Mouse (Mus musculus) liver, embryonic 13.5 days (tissue): ENCODE data around the gene Sp9. TPM values are rescaled to one million over a fixed set of nuclear protein-coding genes. Genes with fewer than 3 reads are reported as not detected.

Experiments
- ATAC-seq: fragments of 200-750 bp; cut with Nextera tagmentation; 2 replicates; pipeline ENCODE4 v1.8.0; 2017; ENCODE audit warnings: low read depth, mild to moderate bottlenecking, moderate number of reproducible peaks, moderate library complexity
- DNase-seq: peaks from one replicate; pipeline ENCODE4 v3.0.0; 2022
- H3K27ac ChIP-seq: fragments of 300-500 bp; sonication (generic); 2 replicates; pipeline ENCODE4 v1.5.1; 2015; ENCODE audit warnings: moderate library complexity, mild to moderate bottlenecking, inconsistent platforms
- H3K27me3 ChIP-seq: fragments of 300-500 bp; sonication (generic); 2 replicates; pipeline ENCODE4 v1.6.1; 2015; ENCODE audit warnings: mild to moderate bottlenecking, inconsistent platforms
- H3K36me3 ChIP-seq: fragments of 300-500 bp; sonication (generic); 2 replicates; pipeline ENCODE4 v1.6.1; 2015; ENCODE audit warnings: mild to moderate bottlenecking, inconsistent platforms
- H3K4me1 ChIP-seq: fragments of 300-500 bp; sonication (generic); replicated peaks from 2 replicates; pipeline ENCODE4 v1.6.1; 2015; ENCODE audit warnings: inconsistent platforms
- H3K4me2 ChIP-seq: fragments of 300-500 bp; sonication (generic); 2 replicates; pipeline ENCODE4 v1.6.1; 2015; ENCODE audit warnings: inconsistent platforms, mild to moderate bottlenecking, moderate library complexity
- H3K4me3 ChIP-seq: fragments of 300-500 bp; sonication (generic); replicated peaks from 2 replicates; pipeline ENCODE4 v1.5.1; 2015; ENCODE audit warnings: mild to moderate bottlenecking, inconsistent platforms
- H3K9ac ChIP-seq: fragments of 300-500 bp; sonication (generic); 2 replicates; pipeline ENCODE4 v1.6.1; 2015; ENCODE audit warnings: mild to moderate bottlenecking, inconsistent platforms
- H3K9me3 ChIP-seq: fragments of 300-500 bp; sonication (generic); replicated peaks from 2 replicates; pipeline ENCODE4 v1.6.1; 2016; ENCODE audit warnings: inconsistent platforms
- WGBS: fragments of 180-500 bp; shearing (Covaris S2); methylation state at CpG from one replicate; pipeline ENCODE4 v1.1.7; 2015; ENCODE audit not compliant: insufficient replicate concordance; 5-methylcytosine and 5-hydroxymethylcytosine counted together
- polyA plus RNA-seq: library from polyadenylated mRNA; unstranded; fragments of >200 nt; fragmentation: Nextera tagmentation; extraction: Ambion mirVana; gene quantifications from 2 replicates; pipeline ENCODE4 v1.2.1, GENCODE M21; 2015

Sp9 gene
- polyA plus RNA-seq, 1 experiment from 2014 or later: not detected

DNA sequence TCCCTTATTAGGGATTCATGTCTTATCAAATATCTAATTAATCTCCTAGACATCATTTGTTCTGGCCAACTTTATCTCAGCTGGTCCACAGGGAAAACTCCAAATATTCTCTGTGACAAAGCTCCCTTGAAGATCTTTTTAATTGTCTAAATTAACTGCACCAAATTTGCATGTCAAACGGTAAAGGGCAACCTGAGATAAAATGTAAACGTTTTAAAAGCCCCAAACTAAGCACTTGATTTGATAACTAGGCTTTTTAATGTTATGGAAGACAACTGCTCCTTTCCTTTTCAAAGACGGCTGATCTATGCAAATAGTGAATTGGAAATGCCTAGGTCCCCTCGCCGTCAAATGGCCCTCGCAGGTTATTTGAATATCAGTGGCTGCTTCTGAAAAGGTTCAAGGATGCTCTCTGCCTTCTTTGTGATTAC is 4.4 kb downstream of the Sp9 start:
- peaks cover 61% of the 10 kb centered on the region for H3K4me1 ChIP-seq
- no peak overlapping the region for H3K9ac ChIP-seq
- WGBS: under 1% methylated on average over 6 of the region's 6 CpGs
- H3K9me3 ChIP-seq: no peaks in the 10 kb centered on the region
- H3K27me3 ChIP-seq: peaks cover 95% of the 10 kb centered on the region
- H3K4me2 ChIP-seq: no peak overlapping the region
- H3K36me3 ChIP-seq: no peaks in the 10 kb centered on the region
- H3K4me3 ChIP-seq: no peak overlapping the region
- no peak overlapping the region for H3K27ac ChIP-seq
- no peak for ATAC-seq
- DNase-seq: no peak

DNA sequence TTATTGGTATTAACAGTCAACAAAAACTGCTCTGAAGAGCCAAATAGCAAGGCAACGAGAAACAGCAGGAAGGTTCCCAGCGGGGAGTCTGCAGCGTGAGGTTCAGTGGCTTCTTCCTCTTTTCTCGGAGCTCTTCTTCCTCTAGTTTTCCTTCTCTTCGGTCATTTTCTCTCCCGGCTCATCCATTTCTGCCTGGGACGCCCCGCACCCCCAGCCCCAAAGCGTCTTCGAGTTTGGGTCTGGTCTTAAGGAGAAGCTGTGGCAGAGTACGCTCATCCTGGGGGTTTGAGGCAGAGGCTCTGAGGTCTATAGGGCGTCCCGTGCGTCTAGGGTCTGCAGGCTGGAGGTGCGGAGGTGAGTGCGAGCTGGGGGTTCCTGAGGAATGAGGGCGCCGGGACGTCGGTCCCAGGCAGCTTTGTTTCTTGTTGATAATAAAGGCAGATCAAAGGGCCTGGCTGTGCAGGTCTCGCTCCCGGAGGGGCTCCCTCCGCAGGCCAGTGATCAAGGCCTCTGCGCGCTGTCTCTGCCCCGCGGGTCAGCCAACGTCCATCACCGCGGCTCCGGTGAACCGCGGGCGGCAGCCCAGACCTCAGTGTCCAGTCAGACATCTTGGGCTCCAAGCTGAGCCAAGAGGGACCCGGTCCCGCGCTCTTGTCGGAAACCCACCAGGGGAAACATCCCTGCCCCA is 5.4 kb downstream of the Sp9 start:
- H3K9me3 ChIP-seq: no peaks in the 10 kb centered on the region
- under 1% methylated on average over 38 of the region's 38 CpGs for WGBS
- H3K9ac ChIP-seq: no peak overlapping the region
- ATAC-seq (no peak), DNase-seq (no peak)
- no peak overlapping the region for H3K27ac ChIP-seq
- peaks cover 95% of the 10 kb centered on the region for H3K27me3 ChIP-seq
- 0 out of 2 replicates have a peak overlapping the region, but pooled peaks have one; percentile 5 for H3K4me2 ChIP-seq
- no peaks in the 10 kb centered on the region for H3K36me3 ChIP-seq
- peaks cover 57% of the 10 kb centered on the region for H3K4me1 ChIP-seq
- no peak overlapping the region for H3K4me3 ChIP-seq

DNA sequence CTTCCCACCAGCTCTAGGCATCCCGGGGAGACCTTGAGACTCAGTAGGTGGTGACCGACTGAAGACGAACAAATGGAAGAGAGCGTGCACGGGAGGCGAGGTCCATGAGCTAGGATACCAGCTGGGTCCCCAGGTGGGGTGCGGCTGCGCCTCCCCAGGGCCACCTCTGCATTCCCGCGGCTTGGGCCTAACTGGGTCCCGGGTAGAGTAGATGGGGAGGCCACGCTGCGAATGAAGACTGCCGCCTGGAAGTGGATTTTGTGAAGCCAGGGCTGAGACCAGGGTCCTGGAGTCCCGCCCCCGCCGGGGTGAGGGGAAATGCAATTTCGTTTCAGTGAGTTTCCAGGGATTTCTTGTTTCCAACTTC is 6.0 kb downstream of the Sp9 start:
- DNase-seq: no peak

DNA sequence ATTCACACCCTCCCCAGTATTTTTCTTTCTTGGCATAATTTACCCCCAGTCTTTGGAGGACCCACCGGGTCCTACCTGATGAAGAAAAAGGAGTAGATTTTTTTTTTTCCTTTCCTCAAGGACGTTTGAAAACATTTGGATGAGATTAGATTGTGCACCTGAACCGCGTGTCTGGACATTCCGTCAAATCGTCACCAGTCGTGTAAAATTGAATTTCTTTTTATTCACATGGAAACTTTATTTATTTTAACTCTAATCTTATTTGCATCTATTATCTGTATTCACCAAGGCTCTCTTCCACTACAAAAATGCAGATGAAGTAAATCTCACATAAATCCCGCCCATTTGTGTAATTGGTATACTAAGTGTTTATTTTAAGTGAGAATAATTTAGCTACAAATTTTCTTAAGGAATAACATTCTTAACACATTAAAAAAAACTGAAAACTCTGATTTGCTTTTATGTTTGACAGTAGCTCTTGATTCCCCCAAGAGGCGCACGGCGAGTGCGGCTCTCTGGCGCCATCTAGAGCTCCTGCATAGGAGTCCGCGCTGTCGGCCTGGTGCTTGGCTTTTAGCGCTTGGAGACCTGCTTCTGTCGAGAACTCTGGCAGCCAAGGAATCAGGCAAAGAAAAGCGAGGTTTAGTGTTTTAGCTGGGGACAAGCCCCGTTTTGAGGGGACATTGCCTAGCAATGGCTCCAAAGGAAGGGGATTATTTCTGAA is 6.6 kb downstream of the Sp9 start:
- H3K27me3 ChIP-seq: peaks cover 88% of the 10 kb centered on the region
- peak overlapping the region; percentile 28 for H3K4me2 ChIP-seq
- no peaks in the 10 kb centered on the region for H3K36me3 ChIP-seq
- peak; percentile 69 for DNase-seq
- no peak overlapping the region for H3K27ac ChIP-seq
- WGBS: 2% methylated on average over 20 of the region's 20 CpGs
- peaks cover 48% of the 10 kb centered on the region for H3K4me1 ChIP-seq
- no peak overlapping the region for H3K9ac ChIP-seq
- ATAC-seq: no peak
- H3K9me3 ChIP-seq: no peaks in the 10 kb centered on the region
- H3K4me3 ChIP-seq: peak overlapping the region; percentile 7; the same call in 1 of the 2 replicates

More for the DNA sequence above, 6.0 kb downstream of the Sp9 start:
- no peaks in the 10 kb centered on the region for H3K36me3 ChIP-seq
- peaks cover 54% of the 10 kb centered on the region for H3K4me1 ChIP-seq
- H3K4me2 ChIP-seq: no peak overlapping the region
- 4% methylated on average over 18 of the region's 18 CpGs for WGBS
- ATAC-seq: no peak
- H3K9ac ChIP-seq: no peak overlapping the region
- H3K4me3 ChIP-seq: no peak overlapping the region
- H3K9me3 ChIP-seq: no peaks in the 10 kb centered on the region
- no peak overlapping the region for H3K27ac ChIP-seq
- peaks cover 93% of the 10 kb centered on the region for H3K27me3 ChIP-seq

DNA sequence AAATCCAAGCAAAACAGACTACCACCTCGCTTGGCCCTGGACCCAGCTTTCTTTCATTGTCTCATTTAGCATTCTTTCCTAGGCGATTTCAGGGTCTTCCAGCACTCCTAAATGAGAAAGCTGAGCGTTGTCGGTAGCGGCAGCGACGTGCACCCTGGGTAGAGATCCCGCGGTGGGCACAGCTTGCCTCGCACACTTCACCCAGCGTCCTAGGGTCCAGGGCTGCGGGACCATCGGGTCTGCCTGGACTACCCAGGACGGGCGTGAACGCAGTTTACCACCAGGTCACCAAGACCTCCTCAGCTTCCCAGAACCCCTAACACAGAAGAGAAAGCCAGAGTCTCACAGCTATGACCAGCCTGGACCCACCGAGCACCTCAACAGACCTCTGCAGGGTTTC is 7.1 kb downstream of the Sp9 start:
- H3K4me3 ChIP-seq: peak overlapping the region; percentile 7
- no peak overlapping the region for H3K9ac ChIP-seq
- no peaks in the 10 kb centered on the region for H3K36me3 ChIP-seq
- 1% methylated on average over 17 of the region's 17 CpGs for WGBS
- peaks cover 83% of the 10 kb centered on the region for H3K27me3 ChIP-seq
- no peak for ATAC-seq
- no peaks in the 10 kb centered on the region for H3K9me3 ChIP-seq
- no peak overlapping the region for H3K27ac ChIP-seq
- peaks cover 43% of the 10 kb centered on the region for H3K4me1 ChIP-seq
- no peak for DNase-seq
- H3K4me2 ChIP-seq: peak overlapping the region; percentile 28

DNA sequence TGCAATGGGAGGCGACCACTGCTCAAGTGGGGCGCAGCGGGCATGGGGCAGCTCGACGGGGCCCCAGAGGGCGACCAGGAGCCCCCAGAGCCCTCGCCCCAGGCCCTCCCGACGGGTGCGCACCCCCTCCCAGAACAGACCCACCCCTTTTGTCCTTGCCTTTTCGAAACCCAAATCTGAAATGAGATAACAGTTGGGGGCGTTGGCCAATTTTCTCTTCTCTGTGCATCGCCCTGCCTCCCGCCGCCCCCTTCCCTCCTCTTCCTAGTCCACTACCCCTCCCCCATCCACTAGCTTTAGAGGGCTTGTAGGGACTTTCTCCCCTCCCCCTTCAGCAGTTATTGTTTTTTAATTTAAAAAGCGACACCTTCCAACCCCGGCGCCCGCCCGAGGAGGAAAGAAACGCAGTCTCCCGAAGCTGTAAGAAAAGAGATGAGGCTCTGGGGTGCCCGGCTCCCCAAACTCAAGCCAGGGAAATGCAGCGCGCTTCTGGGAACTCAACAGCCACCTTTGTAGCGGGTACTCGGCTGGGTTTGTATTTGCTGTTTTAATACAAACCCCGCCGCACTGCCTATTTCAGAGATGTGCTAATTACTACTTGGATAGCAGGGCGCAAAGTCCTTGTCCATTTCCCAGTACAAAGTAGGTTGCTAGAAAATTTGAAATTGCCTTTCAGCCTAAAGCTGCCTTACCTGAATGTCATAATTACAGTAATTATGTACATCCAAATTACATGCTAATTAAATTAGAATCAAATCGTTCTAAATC is 7.7 kb downstream of the Sp9 start:
- peak overlapping the region; percentile 28 for H3K4me2 ChIP-seq
- H3K9me3 ChIP-seq: no peaks in the 10 kb centered on the region
- WGBS: 3% methylated on average over 31 of the region's 31 CpGs
- peaks cover 77% of the 10 kb centered on the region for H3K27me3 ChIP-seq
- no peak overlapping the region for H3K27ac ChIP-seq
- no peak overlapping the region for H3K9ac ChIP-seq
- no peak for DNase-seq
- ATAC-seq: no peak
- no peaks in the 10 kb centered on the region for H3K36me3 ChIP-seq
- H3K4me3 ChIP-seq: peak overlapping the region; percentile 7
- H3K4me1 ChIP-seq: peaks cover 37% of the 10 kb centered on the region

DNA sequence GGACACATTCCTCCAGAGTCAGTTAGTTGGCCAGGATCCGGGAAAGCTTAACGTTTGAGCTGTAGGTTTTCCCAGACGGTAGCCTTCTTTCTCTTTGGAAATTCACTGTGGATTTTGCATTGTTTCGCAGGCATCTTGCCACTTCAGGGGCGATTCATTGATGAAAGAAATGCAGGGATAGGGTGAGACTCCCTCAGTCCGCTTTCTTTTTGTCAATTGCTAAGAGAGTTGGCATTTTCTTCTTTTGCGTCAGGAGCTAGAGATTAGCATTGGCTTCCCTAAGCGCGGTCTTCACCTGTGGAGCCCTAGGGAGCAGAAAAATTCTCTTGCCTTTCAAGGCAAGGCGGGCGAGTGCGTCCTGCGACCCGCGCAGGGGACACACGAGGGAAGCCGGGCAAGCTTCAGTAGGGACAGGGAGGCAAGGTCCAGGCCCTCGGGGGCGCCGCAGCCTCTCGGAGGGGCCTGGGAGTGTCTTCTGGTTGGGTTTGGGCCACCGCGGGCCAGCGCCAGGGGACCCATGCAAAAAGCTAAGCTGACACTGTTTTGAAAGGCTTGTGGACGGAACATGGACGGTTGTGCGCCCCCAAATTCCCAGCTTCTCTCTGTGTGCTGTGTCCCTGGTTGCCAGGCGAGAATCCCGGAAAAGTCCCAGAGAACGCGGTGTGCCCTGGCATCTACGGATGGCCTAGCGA is 8.8 kb downstream of the Sp9 start:
- H3K4me3 ChIP-seq: peak overlapping the region; percentile 24
- DNase-seq: no peak
- H3K9ac ChIP-seq: no peak overlapping the region
- no peaks in the 10 kb centered on the region for H3K9me3 ChIP-seq
- no peak for ATAC-seq
- H3K27ac ChIP-seq: no peak overlapping the region
- H3K4me1 ChIP-seq: peaks cover 36% of the 10 kb centered on the region
- peaks cover 4% of the 10 kb centered on the region; the same call in 1 of the 2 replicates for H3K36me3 ChIP-seq
- peaks cover 71% of the 10 kb centered on the region for H3K27me3 ChIP-seq
- 3% methylated on average over 33 of the region's 33 CpGs for WGBS
- H3K4me2 ChIP-seq: peak overlapping the region; percentile 34

DNA sequence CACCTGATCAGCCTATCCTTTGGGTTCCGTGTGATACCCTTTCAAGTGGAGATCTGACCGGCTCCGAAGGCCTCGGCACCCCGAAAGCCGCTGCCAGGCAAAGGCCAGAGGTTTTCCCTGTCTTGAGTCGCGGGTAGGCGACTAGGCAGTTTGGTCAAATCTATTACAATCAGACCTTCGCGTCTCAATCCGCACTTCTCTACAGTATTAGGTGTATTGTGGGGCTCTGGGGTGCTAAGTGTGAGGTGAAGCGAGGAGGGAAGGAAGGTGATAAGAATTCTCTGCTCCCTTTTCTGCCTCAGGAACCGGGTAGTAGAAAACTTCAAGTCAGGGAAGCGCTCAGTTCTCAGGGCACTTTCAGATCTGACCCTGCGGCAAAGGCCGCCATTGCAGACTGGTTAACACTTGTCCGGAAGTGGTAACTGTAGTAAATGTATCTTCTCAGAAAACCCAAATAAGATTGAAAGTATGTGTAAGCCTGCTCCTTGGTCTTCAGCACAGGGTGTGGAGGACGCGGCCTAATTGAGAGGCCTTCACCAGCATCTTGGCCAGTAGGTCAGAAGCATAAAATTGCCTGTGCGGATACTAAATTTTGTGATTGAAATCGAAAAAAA is 9.4 kb downstream of the Sp9 start:
- peaks cover 36% of the 10 kb centered on the region for H3K4me1 ChIP-seq
- H3K9ac ChIP-seq: no peak overlapping the region
- ATAC-seq (no peak), DNase-seq (no peak)
- H3K4me2 ChIP-seq: peak overlapping the region; percentile 34
- no peak overlapping the region for H3K27ac ChIP-seq
- H3K4me3 ChIP-seq: peak overlapping the region; percentile 24
- WGBS: 10% methylated on average over 22 of the region's 22 CpGs
- peaks cover 6% of the 10 kb centered on the region for H3K36me3 ChIP-seq
- H3K27me3 ChIP-seq: peaks cover 64% of the 10 kb centered on the region
- no peaks in the 10 kb centered on the region for H3K9me3 ChIP-seq

DNA sequence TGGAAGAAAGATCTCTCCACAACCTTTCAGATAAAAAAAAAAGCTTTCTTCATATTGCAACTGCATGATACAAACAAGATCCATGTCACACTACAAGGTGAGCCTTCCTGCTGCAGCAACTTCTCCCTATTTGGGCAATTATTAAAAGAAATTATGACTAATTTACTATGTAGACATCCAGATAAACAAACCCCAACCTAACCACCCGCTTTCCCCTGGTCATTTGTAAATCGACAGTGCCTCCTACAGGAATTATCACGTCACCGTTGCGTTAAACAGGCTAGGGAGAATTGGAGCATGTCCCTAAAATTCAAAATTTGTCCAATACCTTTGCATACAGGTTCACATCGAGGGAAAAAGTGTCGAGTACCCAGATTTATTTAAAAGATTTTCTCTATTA is 10.0 kb downstream of the Sp9 start:
- Histone ChIP-seq H3K4me1 (peaks cover 36% of the 10 kb centered on the region), H3K36me3 (peaks cover 11% of the 10 kb centered on the region), H3K27ac (no peak overlapping the region), H3K27me3 (peaks cover 59% of the 10 kb centered on the region), H3K4me3 (no peak overlapping the region; the same call in 1 of the 2 replicates), H3K9ac (no peak overlapping the region), H3K9me3 (no peaks in the 10 kb centered on the region), H3K4me2 (no peak overlapping the region; the same call in 1 of the 2 replicates)
- DNase-seq (no peak), ATAC-seq (no peak)
- WGBS: 15% methylated on average over 7 of the region's 7 CpGs

DNA sequence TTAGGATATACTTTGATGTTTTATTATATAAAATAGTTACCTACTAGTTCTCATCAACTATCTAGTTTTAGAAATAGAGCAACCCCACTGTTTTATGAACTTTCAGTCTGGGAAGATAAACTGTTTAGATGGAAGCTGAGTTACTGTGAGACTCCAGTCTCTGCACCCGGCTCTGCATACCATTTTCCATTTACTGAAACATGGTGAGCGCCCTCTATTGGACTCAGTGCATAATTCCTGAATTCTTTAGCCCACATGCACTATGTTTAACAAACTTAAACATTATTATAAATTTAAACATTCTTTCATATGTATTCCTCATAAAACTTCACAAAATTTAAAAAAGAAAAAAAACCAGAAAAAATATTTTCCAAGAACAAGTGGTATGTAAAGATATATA is 13.9 kb downstream of the Sp9 start:
- DNase-seq (no peak), ATAC-seq (no peak)
- H3K27me3 ChIP-seq: peaks cover 20% of the 10 kb centered on the region
- H3K9me3 ChIP-seq: no peaks in the 10 kb centered on the region
- H3K27ac ChIP-seq: no peak overlapping the region
- no peak overlapping the region for H3K9ac ChIP-seq
- 13% methylated on average over 2 of the region's 2 CpGs for WGBS
- no peak overlapping the region for H3K4me2 ChIP-seq
- H3K36me3 ChIP-seq: peaks cover 37% of the 10 kb centered on the region
- peaks cover 11% of the 10 kb centered on the region for H3K4me1 ChIP-seq
- no peak overlapping the region for H3K4me3 ChIP-seq
